Mouse (Mus musculus) hindbrain, embryonic 10.5 days (tissue): ENCODE results near the gene 4930407I10Rik. TPM values are rescaled to one million over a fixed set of nuclear protein-coding genes. Genes with fewer than 3 reads are reported as not detected.

Experiments
- DNase-seq: peaks from one replicate; pipeline ENCODE4 v3.0.0-alpha.2; 2017; ENCODE audit warnings: low spot score
- H3K27ac ChIP-seq: fragments of 300-500 bp; sonication (generic); 2 replicates; pipeline ENCODE4 v1.5.1; 2016; ENCODE audit warnings: mild to moderate bottlenecking, moderate library complexity
- H3K27me3 ChIP-seq: fragments of 300-500 bp; sonication (generic); 2 replicates; pipeline ENCODE4 v1.6.1; 2016; ENCODE audit warnings: mild to moderate bottlenecking; ENCODE audit not compliant: poor library complexity, insufficient read depth, severe bottlenecking
- H3K36me3 ChIP-seq: fragments of 300-500 bp; sonication (generic); 2 replicates; pipeline ENCODE4 v1.6.1; 2016; ENCODE audit warnings: mild to moderate bottlenecking, moderate library complexity
- H3K4me1 ChIP-seq: fragments of 300-500 bp; sonication (generic); replicated peaks from 2 replicates; pipeline ENCODE4 v1.6.1; 2016; ENCODE audit warnings: mild to moderate bottlenecking
- H3K4me3 ChIP-seq: fragments of 300-500 bp; sonication (generic); 2 replicates; pipeline ENCODE4 v1.5.1; 2016; ENCODE audit warnings: mild to moderate bottlenecking, moderate library complexity
- H3K9me3 ChIP-seq: fragments of 300-500 bp; sonication (generic); 2 replicates; pipeline ENCODE4 v1.6.1; 2016; ENCODE audit warnings: mild to moderate bottlenecking, moderate library complexity
- WGBS: fragments of 180-500 bp; shearing (Covaris S2); methylation state at CpG from one replicate; pipeline ENCODE4 v1.1.7; 2016; 5-methylcytosine and 5-hydroxymethylcytosine counted together
- polyA plus RNA-seq: library from polyadenylated mRNA; unstranded; fragments of >200 nt; fragmentation: Nextera tagmentation; extraction: Ambion mirVana; gene quantifications from 2 replicates; pipeline ENCODE4 v1.2.1, GENCODE M21; 2016

Gene 4930407I10Rik
- polyA plus RNA-seq, 1 experiment from 2014 or later, result not detected

GRCm38 (mm10) chr15:82071816-82072469 lies 13.0 kb downstream of the 4930407I10Rik start:
- no peak for DNase-seq
- 92% methylated on average over 26 of the region's 26 CpGs for WGBS

GRCm38 (mm10) chr15:82073490-82073889 lies 14.5 kb downstream of the 4930407I10Rik start:
- 92% methylated on average over 7 of the region's 7 CpGs for WGBS
- DNase-seq, result no peak
- Histone ChIP-seq H3K9me3 (0 out of 2 replicates have a peak, but pooled peaks cover 4% of the 10 kb centered on the region), H3K4me1 (peaks cover 6% of the 10 kb centered on the region), H3K36me3 (no peaks in the 10 kb centered on the region), H3K27me3 (peaks cover 43% of the 10 kb centered on the region), H3K27ac (no peak overlapping the region), H3K4me3 (no peak overlapping the region)

More at GRCm38 (mm10) chr15:82071816-82072469, 13.0 kb downstream of the 4930407I10Rik start:
- Histone ChIP-seq H3K4me3 (no peak overlapping the region), H3K27me3 (peaks cover 54% of the 10 kb centered on the region), H3K36me3 (no peaks in the 10 kb centered on the region), H3K9me3 (0 out of 2 replicates have a peak, but pooled peaks cover 4% of the 10 kb centered on the region), H3K4me1 (peaks cover 6% of the 10 kb centered on the region), H3K27ac (no peak overlapping the region)

- H3K4me1 ChIP-seq, result peaks cover 9% of the 10 kb centered on the region; the same call in 1 of the 2 replicates
- H3K4me3 ChIP-seq, result no peak overlapping the region
- 70% methylated on average over 10 of the region's 10 CpGs for WGBS
- no peaks in the 10 kb centered on the region for H3K9me3 ChIP-seq
- H3K27ac ChIP-seq, result no peak overlapping the region
- no peaks in the 10 kb centered on the region for H3K36me3 ChIP-seq
- no peak for DNase-seq
- H3K27me3 ChIP-seq, result no peaks in the 10 kb centered on the region
Observed at GRCm38 (mm10) chr15:82079883-82080282, 20.9 kb downstream of the 4930407I10Rik start.

DNA sequence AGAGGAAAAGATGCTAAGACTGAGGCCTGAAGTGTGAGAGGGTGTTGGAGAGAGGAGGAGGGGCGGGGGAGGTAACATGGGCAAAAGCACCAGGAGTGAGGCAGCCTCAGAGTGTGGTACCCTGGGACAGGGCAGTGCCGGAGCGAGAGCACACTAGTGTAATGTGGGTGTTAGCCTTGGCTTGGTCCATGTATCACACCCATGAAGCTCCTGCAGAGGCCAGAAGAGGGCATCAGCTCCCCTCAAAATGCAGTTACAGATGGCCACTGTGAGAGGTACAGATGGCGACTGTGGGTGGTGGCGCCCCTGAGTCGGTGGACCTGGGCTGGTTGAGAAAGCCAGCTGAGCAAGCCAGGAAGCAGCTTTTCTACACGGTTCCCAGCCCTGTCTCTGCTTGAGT lies 22.2 kb downstream of the 4930407I10Rik start:
- H3K9me3 ChIP-seq, result no peaks in the 10 kb centered on the region
- no peak overlapping the region for H3K4me3 ChIP-seq
- WGBS, result 35% methylated on average over 7 of the region's 7 CpGs
- H3K36me3 ChIP-seq, result no peaks in the 10 kb centered on the region
- peaks cover 9% of the 10 kb centered on the region; the same call in 1 of the 2 replicates for H3K4me1 ChIP-seq
- peak; percentile 61 for DNase-seq
- peaks cover 5% of the 10 kb centered on the region; the same call in 1 of the 2 replicates for H3K27me3 ChIP-seq
- H3K27ac ChIP-seq, result no peak overlapping the region

- Histone ChIP-seq H3K27ac (no peak overlapping the region), H3K4me1 (peaks cover 12% of the 10 kb centered on the region; the same call in 1 of the 2 replicates), H3K36me3 (no peaks in the 10 kb centered on the region), H3K9me3 (no peaks in the 10 kb centered on the region), H3K27me3 (peaks cover 5% of the 10 kb centered on the region; the same call in 1 of the 2 replicates), H3K4me3 (no peak overlapping the region)
- WGBS, result 87% methylated on average over 9 of the region's 9 CpGs
- no peak for DNase-seq
Observed at GRCm38 (mm10) chr15:82085606-82086005, 26.7 kb downstream of the 4930407I10Rik start.

- no peak for DNase-seq
- no peak overlapping the region for H3K27ac ChIP-seq
- H3K4me1 ChIP-seq, result peaks cover 9% of the 10 kb centered on the region; the same call in 1 of the 2 replicates
- peaks cover 5% of the 10 kb centered on the region for H3K27me3 ChIP-seq
- no peaks in the 10 kb centered on the region for H3K9me3 ChIP-seq
- 84% methylated on average over 12 of the region's 12 CpGs for WGBS
- H3K4me3 ChIP-seq, result no peak overlapping the region
- H3K36me3 ChIP-seq, result no peaks in the 10 kb centered on the region
Observed at GRCm38 (mm10) chr15:82086131-82086530, 27.2 kb downstream of the 4930407I10Rik start.

- Histone ChIP-seq H3K9me3 (no peaks in the 10 kb centered on the region), H3K27me3 (peaks cover 5% of the 10 kb centered on the region), H3K4me1 (0 out of 2 replicates have a peak, but pooled peaks cover 4% of the 10 kb centered on the region), H3K27ac (no peak overlapping the region), H3K36me3 (no peaks in the 10 kb centered on the region), H3K4me3 (no peak overlapping the region)
- WGBS, result 18% methylated on average over 10 of the region's 10 CpGs
- DNase-seq, result no peak
Observed at GRCm38 (mm10) chr15:82087266-82087665, 28.3 kb downstream of the 4930407I10Rik start.

DNA sequence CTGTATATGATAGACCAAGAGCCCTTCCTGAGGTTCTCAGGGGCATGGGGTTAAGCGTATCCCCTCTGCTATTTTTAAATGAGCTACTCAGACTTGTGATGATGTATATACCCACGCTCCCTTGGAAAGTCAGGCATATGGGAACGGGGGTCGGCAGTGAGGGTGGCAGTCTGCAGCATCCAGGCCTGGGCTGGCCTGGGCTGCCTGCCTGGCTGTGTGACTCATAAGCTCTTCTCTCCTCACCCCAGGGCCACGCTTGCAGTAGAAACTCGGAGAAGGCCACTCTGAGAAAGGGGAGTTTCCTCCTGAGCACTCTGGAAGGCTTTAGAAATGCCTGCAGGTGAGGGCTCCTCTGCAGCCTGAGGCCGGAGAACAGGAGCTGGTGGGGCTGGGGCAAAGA lies 32.1 kb downstream of the 4930407I10Rik start:
- 82% methylated on average over 7 of the region's 7 CpGs for WGBS
- H3K36me3 ChIP-seq, result no peaks in the 10 kb centered on the region
- no peak overlapping the region for H3K4me3 ChIP-seq
- no peaks in the 10 kb centered on the region; the same call in none of the 2 replicates for H3K27me3 ChIP-seq
- DNase-seq, result no peak
- H3K4me1 ChIP-seq, result 0 out of 2 replicates have a peak, but pooled peaks cover 4% of the 10 kb centered on the region
- no peak overlapping the region for H3K27ac ChIP-seq
- no peaks in the 10 kb centered on the region for H3K9me3 ChIP-seq

DNA sequence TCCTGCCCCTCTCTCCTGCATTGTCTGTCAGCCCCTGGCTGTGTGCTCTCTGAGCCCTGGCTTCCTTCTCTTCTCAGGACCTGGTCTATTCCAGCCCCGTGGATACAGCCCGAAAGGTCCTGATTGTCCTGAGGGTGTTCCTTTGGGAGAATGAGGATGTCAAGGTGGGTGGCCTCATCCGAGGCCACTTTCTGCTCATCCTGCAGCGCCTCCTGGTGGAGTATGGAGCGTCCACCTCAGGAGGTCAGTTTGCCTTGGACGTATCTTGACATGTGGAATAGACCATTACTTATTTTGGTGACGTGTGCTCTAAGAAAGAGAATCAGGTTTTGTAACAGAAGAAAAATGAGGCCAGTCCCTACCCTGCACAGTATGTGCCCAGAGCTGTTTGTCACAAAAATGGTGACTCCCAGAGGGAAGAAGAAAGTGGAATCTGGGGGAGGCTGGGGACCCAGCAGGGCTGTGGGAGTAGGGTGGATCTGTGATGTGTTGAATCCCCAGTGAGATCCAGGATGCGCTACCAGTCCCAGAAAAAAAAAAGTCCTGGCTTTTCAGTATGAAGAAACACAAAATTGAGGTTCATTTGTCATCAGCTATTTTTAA lies 48.1 kb downstream of the 4930407I10Rik start:
- no peak overlapping the region for H3K4me3 ChIP-seq
- 22% methylated on average over 8 of the region's 8 CpGs for WGBS

More for the DNA sequence above, 48.1 kb downstream of the 4930407I10Rik start:
- no peaks in the 10 kb centered on the region for H3K36me3 ChIP-seq
- no peak overlapping the region for H3K27ac ChIP-seq
- no peaks in the 10 kb centered on the region for H3K9me3 ChIP-seq
- peak; percentile 68 for DNase-seq
- peaks cover 4% of the 10 kb centered on the region; the same call in 1 of the 2 replicates for H3K4me1 ChIP-seq
- no peaks in the 10 kb centered on the region for H3K27me3 ChIP-seq

Other genes with a start within 250 kb of the 4930407I10Rik start
- gene Tob2, start 200.4 kb upstream of the 4930407I10Rik start, polyA plus RNA-seq, result 18.6 and 19.1 TPM in 2 replicates
- gene Phf5a, start 187.2 kb upstream of the 4930407I10Rik start, polyA plus RNA-seq, result 212 and 249 TPM in 2 replicates
- 157 and 175 TPM in 2 replicates for gene Aco2, start 186.8 kb upstream of the 4930407I10Rik start, polyA plus RNA-seq
- 84.8 and 86.3 TPM in 2 replicates for gene Polr3h, start 132.9 kb upstream of the 4930407I10Rik start, polyA plus RNA-seq
- 13.8 and 33.7 TPM in 2 replicates for gene Csdc2, start 122.4 kb upstream of the 4930407I10Rik start, polyA plus RNA-seq
- 37.3 and 39.0 TPM in 2 replicates for gene Pmm1, start 98.2 kb upstream of the 4930407I10Rik start, polyA plus RNA-seq
- gene 1700029P11Rik, start 78.6 kb upstream of the 4930407I10Rik start, polyA plus RNA-seq, result not detected in 2 replicates
- gene Xrcc6, start 71.3 kb upstream of the 4930407I10Rik start, polyA plus RNA-seq, result 62.1 and 75.1 TPM in 2 replicates
- 36.4 and 39.7 TPM in 2 replicates for gene Desi1, start 25.3 kb upstream of the 4930407I10Rik start, polyA plus RNA-seq
- gene Snu13, start 11.6 kb upstream of the 4930407I10Rik start, polyA plus RNA-seq, result 276 and 351 TPM in 2 replicates
- gene Mei1, start 10.8 kb downstream of the 4930407I10Rik start, polyA plus RNA-seq, result 0.06 TPM in 1 of 2 replicates, not detected in the other
- 19.6 and 23.4 TPM in 2 replicates for gene Ccdc134, start 68.8 kb downstream of the 4930407I10Rik start, polyA plus RNA-seq
- gene Srebf2, start 88.0 kb downstream of the 4930407I10Rik start, polyA plus RNA-seq, result 211 and 242 TPM in 2 replicates
- 1.6 and 1.8 TPM in 2 replicates for gene Shisa8, start 153.7 kb downstream of the 4930407I10Rik start, polyA plus RNA-seq
- 0.18 and 0.46 TPM in 2 replicates for gene Tnfrsf13c, start 165.2 kb downstream of the 4930407I10Rik start, polyA plus RNA-seq
- gene Cenpm, start 185.6 kb downstream of the 4930407I10Rik start, polyA plus RNA-seq, result 86.2 and 92.6 TPM in 2 replicates
- gene 1500009C09Rik, start 193.2 kb downstream of the 4930407I10Rik start, polyA plus RNA-seq, result 0.17 and 1.5 TPM in 2 replicates
- gene Sept3, start 215.7 kb downstream of the 4930407I10Rik start, polyA plus RNA-seq, result 72.8 and 111 TPM in 2 replicates
- gene Wbp2nl, start 239.8 kb downstream of the 4930407I10Rik start, polyA plus RNA-seq, result 0.19 TPM in 1 of 2 replicates, not detected in the other